Mouse (Mus musculus): ENCODE results near the gene Bbx. TPM values are rescaled to one million over a fixed set of nuclear protein-coding genes. Genes with fewer than 3 reads are reported as not detected.
A peak's percentile ranks its signal among the peaks of the same experiment; 100 is the strongest.

Bbx gene
- polyA plus RNA-seq, 1 experiment from 2014 or later, result 28.5 TPM

- DNase-seq (ENCODE audit: low spot score) (peak; percentile 50), ATAC-seq (ENCODE audit: low read depth) (no peak)
- 73% methylated on average over 5 of the region's 5 CpGs for WGBS
- no peaks in the 10 kb centered on the region for H3K4me1 ChIP-seq (ENCODE audit: control insufficient read depth, insufficient read depth, low read length)
- H3K9me3 ChIP-seq (ENCODE audit: control insufficient read depth, low read length), result no peaks in the 10 kb centered on the region
- H3K4me3 ChIP-seq (ENCODE audit: low read depth, low read length), result no peak overlapping the region
- no peak overlapping the region for H3K9ac ChIP-seq (ENCODE audit: low read depth, low read length)
- no peaks in the 10 kb centered on the region for H3K27me3 ChIP-seq (replicated peaks; ENCODE audit: control insufficient read depth, insufficient read depth, low read length)
- H3K4me2 ChIP-seq (ENCODE audit: low read depth, low read length), result no peak overlapping the region
- H3K36me3 ChIP-seq (ENCODE audit: control insufficient read depth, insufficient read depth, low read length), result no peaks in the 10 kb centered on the region
- H3K27ac ChIP-seq (replicated peaks; ENCODE audit: low read depth, low read length), result no peak overlapping the region
These were observed 177.5 kb downstream of the Bbx start for GRCm38 (mm10) chr16:50254522-50255159.

- H3K4me1 ChIP-seq (ENCODE audit: control insufficient read depth, insufficient read depth, low read length), result no peaks in the 10 kb centered on the region
- H3K36me3 ChIP-seq (ENCODE audit: control insufficient read depth, insufficient read depth, low read length), result no peaks in the 10 kb centered on the region
- ATAC-seq (ENCODE audit: low read depth), result no peak
- no peaks in the 10 kb centered on the region for H3K9me3 ChIP-seq (ENCODE audit: control insufficient read depth, low read length)
- DNase-seq (ENCODE audit: low spot score), result no peak
- no peak overlapping the region for H3K27ac ChIP-seq (replicated peaks; ENCODE audit: low read depth, low read length)
- 84% methylated on average over 6 of the region's 6 CpGs for WGBS
- no peak overlapping the region for H3K4me2 ChIP-seq (ENCODE audit: low read depth, low read length)
- H3K9ac ChIP-seq (ENCODE audit: low read depth, low read length), result no peak overlapping the region
- no peak overlapping the region for H3K4me3 ChIP-seq (ENCODE audit: low read depth, low read length)
- H3K27me3 ChIP-seq (replicated peaks; ENCODE audit: control insufficient read depth, insufficient read depth, low read length), result no peaks in the 10 kb centered on the region
These were observed 180.7 kb downstream of the Bbx start for GRCm38 (mm10) chr16:50251417-50251975.

GRCm38 (mm10) chr16:50250469-50250868 lies 181.7 kb downstream of the Bbx start:
- DNase-seq (ENCODE audit: low spot score) (no peak), ATAC-seq (ENCODE audit: low read depth) (no peak)
- Histone ChIP-seq H3K27ac (replicated peaks; ENCODE audit: low read depth, low read length) (no peak overlapping the region), H3K4me1 (ENCODE audit: control insufficient read depth, insufficient read depth, low read length) (no peaks in the 10 kb centered on the region), H3K36me3 (ENCODE audit: control insufficient read depth, insufficient read depth, low read length) (no peaks in the 10 kb centered on the region), H3K9ac (ENCODE audit: low read depth, low read length) (no peak overlapping the region), H3K27me3 (replicated peaks; ENCODE audit: control insufficient read depth, insufficient read depth, low read length) (no peaks in the 10 kb centered on the region), H3K4me2 (ENCODE audit: low read depth, low read length) (no peak overlapping the region), H3K9me3 (ENCODE audit: control insufficient read depth, low read length) (no peaks in the 10 kb centered on the region), H3K4me3 (ENCODE audit: low read depth, low read length) (no peak overlapping the region)
- WGBS, result 81% methylated on average over 5 of the region's 5 CpGs

GRCm38 (mm10) chr16:50249036-50249435 lies 183.2 kb downstream of the Bbx start:
- H3K27ac ChIP-seq (replicated peaks; ENCODE audit: low read depth, low read length), result no peak overlapping the region
- no peaks in the 10 kb centered on the region for H3K27me3 ChIP-seq (replicated peaks; ENCODE audit: control insufficient read depth, insufficient read depth, low read length)
- ATAC-seq (ENCODE audit: low read depth) (no peak), DNase-seq (ENCODE audit: low spot score) (no peak)
- H3K9me3 ChIP-seq (ENCODE audit: control insufficient read depth, low read length), result no peaks in the 10 kb centered on the region
- no peaks in the 10 kb centered on the region for H3K36me3 ChIP-seq (ENCODE audit: control insufficient read depth, insufficient read depth, low read length)
- H3K9ac ChIP-seq (ENCODE audit: low read depth, low read length), result no peak overlapping the region
- no peaks in the 10 kb centered on the region for H3K4me1 ChIP-seq (ENCODE audit: control insufficient read depth, insufficient read depth, low read length)
- H3K4me2 ChIP-seq (ENCODE audit: low read depth, low read length), result no peak overlapping the region
- H3K4me3 ChIP-seq (ENCODE audit: low read depth, low read length), result no peak overlapping the region
- 90% methylated on average over 3 of the region's 3 CpGs for WGBS

GRCm38 (mm10) chr16:50242444-50242843 lies 189.7 kb downstream of the Bbx start:
- DNase-seq (ENCODE audit: low spot score) (peak; percentile 19), ATAC-seq (ENCODE audit: low read depth) (no peak)
- Histone ChIP-seq H3K9ac (ENCODE audit: low read depth, low read length) (no peak overlapping the region), H3K27ac (replicated peaks; ENCODE audit: low read depth, low read length) (no peak overlapping the region), H3K27me3 (replicated peaks; ENCODE audit: control insufficient read depth, insufficient read depth, low read length) (no peaks in the 10 kb centered on the region), H3K4me1 (ENCODE audit: control insufficient read depth, insufficient read depth, low read length) (no peaks in the 10 kb centered on the region), H3K9me3 (ENCODE audit: control insufficient read depth, low read length) (no peaks in the 10 kb centered on the region), H3K4me2 (ENCODE audit: low read depth, low read length) (no peak overlapping the region), H3K4me3 (ENCODE audit: low read depth, low read length) (no peak overlapping the region), H3K36me3 (ENCODE audit: control insufficient read depth, insufficient read depth, low read length) (peaks cover 6% of the 10 kb centered on the region)
- WGBS, result 68% methylated on average over 4 of the region's 4 CpGs

- no peaks in the 10 kb centered on the region for H3K4me1 ChIP-seq (ENCODE audit: control insufficient read depth, insufficient read depth, low read length)
- H3K4me2 ChIP-seq (ENCODE audit: low read depth, low read length), result no peak overlapping the region
- peaks cover 6% of the 10 kb centered on the region for H3K36me3 ChIP-seq (ENCODE audit: control insufficient read depth, insufficient read depth, low read length)
- H3K9me3 ChIP-seq (ENCODE audit: control insufficient read depth, low read length), result no peaks in the 10 kb centered on the region
- no peak overlapping the region for H3K9ac ChIP-seq (ENCODE audit: low read depth, low read length)
- ATAC-seq (ENCODE audit: low read depth) (no peak), DNase-seq (ENCODE audit: low spot score) (no peak)
- H3K4me3 ChIP-seq (ENCODE audit: low read depth, low read length), result no peak overlapping the region
- 88% methylated on average over 3 of the region's 3 CpGs for WGBS
- H3K27me3 ChIP-seq (replicated peaks; ENCODE audit: control insufficient read depth, insufficient read depth, low read length), result no peaks in the 10 kb centered on the region
- H3K27ac ChIP-seq (replicated peaks; ENCODE audit: low read depth, low read length), result no peak overlapping the region
These were observed 190.6 kb downstream of the Bbx start for GRCm38 (mm10) chr16:50241604-50242003.

- ATAC-seq (ENCODE audit: low read depth) (no peak), DNase-seq (ENCODE audit: low spot score) (no peak)
- 56% methylated on average over 3 of the region's 3 CpGs for WGBS
These were observed 197.0 kb downstream of the Bbx start for GRCm38 (mm10) chr16:50235231-50235630.

GRCm38 (mm10) chr16:50230624-50231023 lies 201.6 kb downstream of the Bbx start:
- WGBS, result 92% methylated on average over 2 of the region's 2 CpGs
- Histone ChIP-seq H3K9me3 (ENCODE audit: control insufficient read depth, low read length) (no peaks in the 10 kb centered on the region), H3K4me1 (ENCODE audit: control insufficient read depth, insufficient read depth, low read length) (no peaks in the 10 kb centered on the region), H3K9ac (ENCODE audit: low read depth, low read length) (no peak overlapping the region), H3K4me3 (ENCODE audit: low read depth, low read length) (no peak overlapping the region), H3K27ac (replicated peaks; ENCODE audit: low read depth, low read length) (no peak overlapping the region), H3K36me3 (ENCODE audit: control insufficient read depth, insufficient read depth, low read length) (peaks cover 4% of the 10 kb centered on the region), H3K27me3 (replicated peaks; ENCODE audit: control insufficient read depth, insufficient read depth, low read length) (no peaks in the 10 kb centered on the region), H3K4me2 (ENCODE audit: low read depth, low read length) (no peak overlapping the region)
- ATAC-seq (ENCODE audit: low read depth) (no peak), DNase-seq (ENCODE audit: low spot score) (no peak)

More at GRCm38 (mm10) chr16:50235231-50235630, 197.0 kb downstream of the Bbx start:
- no peak overlapping the region for H3K4me3 ChIP-seq (ENCODE audit: low read depth, low read length)
- H3K9ac ChIP-seq (ENCODE audit: low read depth, low read length), result no peak overlapping the region
- no peak overlapping the region for H3K4me2 ChIP-seq (ENCODE audit: low read depth, low read length)
- H3K27ac ChIP-seq (replicated peaks; ENCODE audit: low read depth, low read length), result no peak overlapping the region
- H3K9me3 ChIP-seq (ENCODE audit: control insufficient read depth, low read length), result no peaks in the 10 kb centered on the region
- H3K4me1 ChIP-seq (ENCODE audit: control insufficient read depth, insufficient read depth, low read length), result no peaks in the 10 kb centered on the region
- H3K36me3 ChIP-seq (ENCODE audit: control insufficient read depth, insufficient read depth, low read length), result peaks cover 6% of the 10 kb centered on the region
- no peaks in the 10 kb centered on the region for H3K27me3 ChIP-seq (replicated peaks; ENCODE audit: control insufficient read depth, insufficient read depth, low read length)

- WGBS, result 92% methylated on average over 1 of the region's 1 CpGs
- H3K36me3 ChIP-seq (ENCODE audit: control insufficient read depth, insufficient read depth, low read length), result peaks cover 16% of the 10 kb centered on the region
- no peaks in the 10 kb centered on the region for H3K27me3 ChIP-seq (replicated peaks; ENCODE audit: control insufficient read depth, insufficient read depth, low read length)
- no peak overlapping the region for H3K27ac ChIP-seq (replicated peaks; ENCODE audit: low read depth, low read length)
- no peak overlapping the region for H3K4me2 ChIP-seq (ENCODE audit: low read depth, low read length)
- no peaks in the 10 kb centered on the region for H3K9me3 ChIP-seq (ENCODE audit: control insufficient read depth, low read length)
- no peak overlapping the region for H3K9ac ChIP-seq (ENCODE audit: low read depth, low read length)
- ATAC-seq (ENCODE audit: low read depth), result no peak
- H3K4me3 ChIP-seq (ENCODE audit: low read depth, low read length), result no peak overlapping the region
- no peak for DNase-seq (ENCODE audit: low spot score)
- H3K4me1 ChIP-seq (ENCODE audit: control insufficient read depth, insufficient read depth, low read length), result no peaks in the 10 kb centered on the region
These were observed 203.4 kb downstream of the Bbx start for GRCm38 (mm10) chr16:50228833-50229232.
